Mouse (Mus musculus): ENCODE results near the gene Serpinf1. TPM values are rescaled to one million over a fixed set of nuclear protein-coding genes. Genes with fewer than 3 reads are reported as not detected.

Serpinf1 gene
- polyA plus RNA-seq, 1 experiment from 2014 or later = 50.9 TPM

- no peak; the same call in 1 of the 2 replicates for ATAC-seq (replicated peaks; ENCODE audit: insufficient number of reproducible peaks, low FRiP score, low TSS enrichment)
- Histone ChIP-seq H3K9ac (ENCODE audit: low read depth, low read length) (peak overlapping the region; percentile 1), H3K27ac (ENCODE audit: low read depth, low read length) (peak overlapping the region; percentile 41; the same call in 1 of the 2 replicates)
Measured at GRCm38 (mm10) chr11:75421375-75422012, 1.0 kb downstream of the Serpinf1 start.

GRCm38 (mm10) chr11:75420810-75421374, 1.6 kb downstream of the Serpinf1 start:
- Histone ChIP-seq H3K9ac (ENCODE audit: low read depth, low read length) (peak overlapping the region; percentile 1; the same call in 1 of the 2 replicates), H3K4me2 (peak overlapping the region; percentile 42; the same call in 1 of the 2 replicates), H3K4me3 (ENCODE audit: low read depth, low read length) (no peak overlapping the region), H3K27ac (ENCODE audit: low read depth, low read length) (no peak overlapping the region), H3K36me3 (ENCODE audit: control insufficient read depth, insufficient read depth, low read length) (no peaks in the 10 kb centered on the region), H3K4me1 (ENCODE audit: control insufficient read depth, insufficient read depth, low read length) (peaks cover 9% of the 10 kb centered on the region; the same call in 1 of the 2 replicates), H3K9me3 (replicated peaks; ENCODE audit: control insufficient read depth, low read length) (no peaks in the 10 kb centered on the region), H3K27me3 (ENCODE audit: control insufficient read depth, insufficient read depth, low read length) (no peaks in the 10 kb centered on the region)
- no peak for ATAC-seq (replicated peaks; ENCODE audit: insufficient number of reproducible peaks, low FRiP score, low TSS enrichment)
- WGBS (ENCODE audit: insufficient replicate concordance) = 67% methylated on average over 5 of the region's 5 CpGs

More at GRCm38 (mm10) chr11:75421375-75422012, 1.0 kb downstream of the Serpinf1 start:
- Histone ChIP-seq H3K9me3 (replicated peaks; ENCODE audit: control insufficient read depth, low read length) (no peaks in the 10 kb centered on the region), H3K4me3 (ENCODE audit: low read depth, low read length) (peak overlapping the region; percentile 16), H3K4me1 (ENCODE audit: control insufficient read depth, insufficient read depth, low read length) (peaks cover 7% of the 10 kb centered on the region; the same call in 1 of the 2 replicates), H3K27me3 (ENCODE audit: control insufficient read depth, insufficient read depth, low read length) (no peaks in the 10 kb centered on the region), H3K36me3 (ENCODE audit: control insufficient read depth, insufficient read depth, low read length) (no peaks in the 10 kb centered on the region), H3K4me2 (peak overlapping the region; percentile 42)
- WGBS (ENCODE audit: insufficient replicate concordance) = 51% methylated on average over 6 of the region's 6 CpGs

- Histone ChIP-seq H3K4me2 (no peak overlapping the region), H3K9me3 (replicated peaks; ENCODE audit: control insufficient read depth, low read length) (no peaks in the 10 kb centered on the region), H3K9ac (ENCODE audit: low read depth, low read length) (no peak overlapping the region), H3K27ac (ENCODE audit: low read depth, low read length) (no peak overlapping the region), H3K36me3 (ENCODE audit: control insufficient read depth, insufficient read depth, low read length) (no peaks in the 10 kb centered on the region), H3K4me1 (ENCODE audit: control insufficient read depth, insufficient read depth, low read length) (peaks cover 10% of the 10 kb centered on the region; the same call in 1 of the 2 replicates), H3K4me3 (ENCODE audit: low read depth, low read length) (no peak overlapping the region), H3K27me3 (ENCODE audit: control insufficient read depth, insufficient read depth, low read length) (no peaks in the 10 kb centered on the region)
- WGBS (ENCODE audit: insufficient replicate concordance) = 78% methylated on average over 7 of the region's 7 CpGs
- no peak for ATAC-seq (replicated peaks; ENCODE audit: insufficient number of reproducible peaks, low FRiP score, low TSS enrichment)
Measured at GRCm38 (mm10) chr11:75420037-75420436, 2.5 kb downstream of the Serpinf1 start.

- H3K9ac ChIP-seq (ENCODE audit: low read depth, low read length) = no peak overlapping the region
- no peaks in the 10 kb centered on the region for H3K27me3 ChIP-seq (ENCODE audit: control insufficient read depth, insufficient read depth, low read length)
- no peak overlapping the region for H3K4me2 ChIP-seq
- H3K27ac ChIP-seq (ENCODE audit: low read depth, low read length) = no peak overlapping the region
- 0 out of 2 replicates have a peak, but pooled peaks cover 3% of the 10 kb centered on the region for H3K4me1 ChIP-seq (ENCODE audit: control insufficient read depth, insufficient read depth, low read length)
- WGBS (ENCODE audit: insufficient replicate concordance) = 77% methylated on average over 13 of the region's 13 CpGs
- no peaks in the 10 kb centered on the region for H3K9me3 ChIP-seq (replicated peaks; ENCODE audit: control insufficient read depth, low read length)
- H3K36me3 ChIP-seq (ENCODE audit: control insufficient read depth, insufficient read depth, low read length) = no peaks in the 10 kb centered on the region
- ATAC-seq (replicated peaks; ENCODE audit: insufficient number of reproducible peaks, low FRiP score, low TSS enrichment) = no peak
- no peak overlapping the region for H3K4me3 ChIP-seq (ENCODE audit: low read depth, low read length)
Measured at GRCm38 (mm10) chr11:75415994-75416393, 6.5 kb downstream of the Serpinf1 start.

- Histone ChIP-seq H3K4me2 (no peak overlapping the region), H3K4me3 (ENCODE audit: low read depth, low read length) (no peak overlapping the region), H3K9me3 (replicated peaks; ENCODE audit: control insufficient read depth, low read length) (no peaks in the 10 kb centered on the region), H3K9ac (ENCODE audit: low read depth, low read length) (no peak overlapping the region), H3K27me3 (ENCODE audit: control insufficient read depth, insufficient read depth, low read length) (no peaks in the 10 kb centered on the region), H3K27ac (ENCODE audit: low read depth, low read length) (no peak overlapping the region), H3K4me1 (ENCODE audit: control insufficient read depth, insufficient read depth, low read length) (0 out of 2 replicates have a peak, but pooled peaks cover 3% of the 10 kb centered on the region), H3K36me3 (ENCODE audit: control insufficient read depth, insufficient read depth, low read length) (no peaks in the 10 kb centered on the region)
- 54% methylated on average over 7 of the region's 7 CpGs for WGBS (ENCODE audit: insufficient replicate concordance)
- no peak for ATAC-seq (replicated peaks; ENCODE audit: insufficient number of reproducible peaks, low FRiP score, low TSS enrichment)
Measured at GRCm38 (mm10) chr11:75415096-75415495, 7.4 kb downstream of the Serpinf1 start.

GRCm38 (mm10) chr11:75410591-75410990, 11.9 kb downstream of the Serpinf1 start:
- no peak overlapping the region for H3K4me3 ChIP-seq (ENCODE audit: low read depth, low read length)
- H3K9ac ChIP-seq (ENCODE audit: low read depth, low read length) = no peak overlapping the region
- H3K9me3 ChIP-seq (replicated peaks; ENCODE audit: control insufficient read depth, low read length) = no peaks in the 10 kb centered on the region
- no peaks in the 10 kb centered on the region for H3K36me3 ChIP-seq (ENCODE audit: control insufficient read depth, insufficient read depth, low read length)
- no peak overlapping the region for H3K4me2 ChIP-seq
- no peak overlapping the region for H3K27ac ChIP-seq (ENCODE audit: low read depth, low read length)
- H3K27me3 ChIP-seq (ENCODE audit: control insufficient read depth, insufficient read depth, low read length) = no peaks in the 10 kb centered on the region
- ATAC-seq (replicated peaks; ENCODE audit: insufficient number of reproducible peaks, low FRiP score, low TSS enrichment) = no peak
- no peaks in the 10 kb centered on the region for H3K4me1 ChIP-seq (ENCODE audit: control insufficient read depth, insufficient read depth, low read length)
- WGBS (ENCODE audit: insufficient replicate concordance) = 80% methylated on average over 7 of the region's 7 CpGs

GRCm38 (mm10) chr11:75409679-75410575, 12.6 kb downstream of the Serpinf1 start:
- Histone ChIP-seq H3K9me3 (replicated peaks; ENCODE audit: control insufficient read depth, low read length) (no peaks in the 10 kb centered on the region), H3K9ac (ENCODE audit: low read depth, low read length) (no peak overlapping the region), H3K27ac (ENCODE audit: low read depth, low read length) (no peak overlapping the region), H3K4me3 (ENCODE audit: low read depth, low read length) (no peak overlapping the region), H3K4me1 (ENCODE audit: control insufficient read depth, insufficient read depth, low read length) (no peaks in the 10 kb centered on the region), H3K36me3 (ENCODE audit: control insufficient read depth, insufficient read depth, low read length) (no peaks in the 10 kb centered on the region), H3K4me2 (no peak overlapping the region), H3K27me3 (ENCODE audit: control insufficient read depth, insufficient read depth, low read length) (no peaks in the 10 kb centered on the region)
- 80% methylated on average over 17 of the region's 17 CpGs for WGBS (ENCODE audit: insufficient replicate concordance)
- no peak for ATAC-seq (replicated peaks; ENCODE audit: insufficient number of reproducible peaks, low FRiP score, low TSS enrichment)

- no peak overlapping the region for H3K4me3 ChIP-seq (ENCODE audit: low read depth, low read length)
- no peak overlapping the region for H3K9ac ChIP-seq (ENCODE audit: low read depth, low read length)
- no peak overlapping the region for H3K4me2 ChIP-seq
- 30% methylated on average over 3 of the region's 3 CpGs for WGBS (ENCODE audit: insufficient replicate concordance)
- no peak overlapping the region for H3K27ac ChIP-seq (ENCODE audit: low read depth, low read length)
- peaks cover 12% of the 10 kb centered on the region for H3K4me1 ChIP-seq (ENCODE audit: control insufficient read depth, insufficient read depth, low read length)
- no peaks in the 10 kb centered on the region for H3K27me3 ChIP-seq (ENCODE audit: control insufficient read depth, insufficient read depth, low read length)
- no peak for ATAC-seq (replicated peaks; ENCODE audit: insufficient number of reproducible peaks, low FRiP score, low TSS enrichment)
- H3K36me3 ChIP-seq (ENCODE audit: control insufficient read depth, insufficient read depth, low read length) = no peaks in the 10 kb centered on the region
- H3K9me3 ChIP-seq (replicated peaks; ENCODE audit: control insufficient read depth, low read length) = no peaks in the 10 kb centered on the region
Measured at GRCm38 (mm10) chr11:75406865-75407264, 15.6 kb downstream of the Serpinf1 start.

Measured in heart, embryonic 11.5 days (tissue).